Mouse (Mus musculus): ENCODE data around the gene Ptprn2. TPM values are rescaled to one million over a fixed set of nuclear protein-coding genes. Genes with fewer than 3 reads are reported as not detected.

Ptprn2 gene
- polyA plus RNA-seq, 1 experiment from 2014 or later = 0.08 TPM

DNA sequence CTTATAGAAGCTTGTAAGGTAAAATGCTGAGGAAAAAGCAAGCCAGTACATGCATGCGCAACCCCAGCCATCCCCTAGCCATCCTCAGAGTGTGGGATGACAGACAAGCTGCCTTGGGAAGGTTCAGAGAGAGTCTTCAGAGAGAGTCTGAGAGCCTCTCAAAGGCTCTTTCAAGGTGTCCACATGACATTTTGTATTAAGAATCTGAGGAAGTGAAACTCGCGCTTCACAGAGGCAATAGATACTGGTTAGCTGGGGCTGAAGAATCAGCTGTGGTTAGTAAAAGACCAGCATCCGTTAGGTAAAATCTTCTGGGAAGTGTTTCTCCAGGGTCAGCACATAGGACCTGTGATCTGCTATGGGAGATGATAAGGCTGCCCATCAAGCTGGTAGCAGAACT, 110.2 kb downstream of the Ptprn2 start:
- 90% methylated on average over 4 of the region's 4 CpGs for WGBS
- Histone ChIP-seq H3K36me3 (no peaks in the 10 kb centered on the region), H3K4me1 (no peaks in the 10 kb centered on the region), H3K27ac (no peak overlapping the region), H3K4me2 (no peak overlapping the region), H3K4me3 (no peak overlapping the region), H3K9me3 (no peaks in the 10 kb centered on the region), H3K27me3 (no peaks in the 10 kb centered on the region), H3K9ac (no peak overlapping the region)
- no peak for ATAC-seq (ENCODE audit: insufficient number of reproducible peaks, insufficient read depth, low FRiP score, low TSS enrichment, low read depth)

DNA sequence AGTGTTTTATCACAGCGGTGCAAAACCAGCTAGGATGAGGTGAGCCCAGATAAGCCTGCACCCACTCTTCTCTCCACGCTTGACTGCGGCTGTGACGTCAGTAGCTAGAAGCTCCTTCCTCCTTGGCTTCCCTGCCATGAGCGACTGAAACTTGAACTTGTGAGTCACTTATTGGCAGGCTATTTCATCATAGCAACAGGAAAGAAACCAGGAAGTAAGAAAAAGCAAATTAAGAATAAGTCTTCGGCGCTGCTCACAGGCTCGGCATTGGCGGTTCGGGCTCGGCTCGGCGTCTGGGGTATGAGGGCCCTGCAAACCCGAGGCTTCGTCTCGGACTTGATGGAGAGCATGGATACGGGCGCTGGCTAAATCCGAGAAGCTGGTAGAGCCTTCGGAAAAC, 111.5 kb downstream of the Ptprn2 start:
- H3K4me2 ChIP-seq = no peak overlapping the region
- no peaks in the 10 kb centered on the region for H3K4me1 ChIP-seq
- no peaks in the 10 kb centered on the region for H3K9me3 ChIP-seq
- ATAC-seq (ENCODE audit: insufficient number of reproducible peaks, insufficient read depth, low FRiP score, low TSS enrichment, low read depth) = no peak
- H3K9ac ChIP-seq = no peak overlapping the region
- no peak overlapping the region for H3K27ac ChIP-seq
- H3K4me3 ChIP-seq = no peak overlapping the region
- 94% methylated on average over 20 of the region's 20 CpGs for WGBS
- no peaks in the 10 kb centered on the region for H3K36me3 ChIP-seq
- H3K27me3 ChIP-seq = no peaks in the 10 kb centered on the region

DNA sequence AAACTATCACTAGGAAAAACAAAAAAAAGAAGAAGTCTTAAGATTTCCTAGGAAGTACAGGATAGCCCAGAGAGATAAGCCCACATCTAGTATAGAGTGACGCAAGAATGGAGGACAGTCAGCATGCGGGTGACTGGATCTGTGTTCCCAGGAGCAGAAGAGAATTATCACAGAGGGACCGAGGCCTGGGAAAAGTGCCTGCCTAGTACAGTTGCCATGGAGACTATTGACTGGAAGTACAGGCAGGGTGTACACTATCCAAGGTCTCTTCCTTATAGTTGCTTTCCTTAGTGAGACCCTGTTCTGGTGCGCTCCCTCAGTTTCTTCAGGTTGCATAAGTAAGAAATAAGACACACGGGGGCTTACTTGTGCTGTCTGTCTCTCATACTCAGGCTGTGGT, 112.2 kb downstream of the Ptprn2 start:
- no peak for ATAC-seq (ENCODE audit: insufficient number of reproducible peaks, insufficient read depth, low FRiP score, low TSS enrichment, low read depth)
- H3K36me3 ChIP-seq = no peaks in the 10 kb centered on the region
- no peak overlapping the region for H3K27ac ChIP-seq
- no peak overlapping the region for H3K4me3 ChIP-seq
- H3K4me2 ChIP-seq = no peak overlapping the region
- H3K4me1 ChIP-seq = no peaks in the 10 kb centered on the region
- H3K9me3 ChIP-seq = no peaks in the 10 kb centered on the region
- no peak overlapping the region for H3K9ac ChIP-seq
- 91% methylated on average over 5 of the region's 5 CpGs for WGBS
- no peaks in the 10 kb centered on the region for H3K27me3 ChIP-seq

GRCm38 (mm10) chr12:116598123-116599005, 112.8 kb downstream of the Ptprn2 start:
- Histone ChIP-seq H3K4me3 (no peak overlapping the region), H3K9ac (no peak overlapping the region), H3K4me2 (no peak overlapping the region), H3K36me3 (no peaks in the 10 kb centered on the region), H3K27ac (no peak overlapping the region), H3K27me3 (no peaks in the 10 kb centered on the region), H3K9me3 (no peaks in the 10 kb centered on the region), H3K4me1 (no peaks in the 10 kb centered on the region)
- 79% methylated on average over 8 of the region's 8 CpGs for WGBS
- ATAC-seq (ENCODE audit: insufficient number of reproducible peaks, insufficient read depth, low FRiP score, low TSS enrichment, low read depth) = no peak

DNA sequence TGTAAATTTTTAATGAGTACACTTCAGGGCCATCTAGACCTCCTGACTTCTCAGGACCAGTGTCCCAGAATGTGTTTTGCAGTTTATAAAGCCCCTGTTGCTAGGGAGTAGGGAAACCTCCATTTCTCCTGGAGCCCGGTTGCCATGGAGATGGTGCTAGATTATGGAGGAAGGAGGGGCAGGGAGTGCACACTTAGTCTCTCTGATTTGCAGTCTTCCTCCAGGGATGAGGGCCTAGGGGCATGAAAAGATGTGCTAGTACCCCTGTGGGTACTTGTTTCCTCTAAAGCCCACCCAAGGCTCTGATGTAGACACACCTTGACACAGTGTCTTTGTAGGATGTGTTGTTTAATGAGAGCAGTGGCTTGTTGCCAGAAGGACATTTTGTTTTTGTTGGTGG, 114.0 kb downstream of the Ptprn2 start:
- Histone ChIP-seq H3K27me3 (no peaks in the 10 kb centered on the region), H3K4me3 (no peak overlapping the region), H3K27ac (no peak overlapping the region), H3K36me3 (no peaks in the 10 kb centered on the region), H3K4me2 (no peak overlapping the region), H3K9me3 (no peaks in the 10 kb centered on the region), H3K9ac (no peak overlapping the region), H3K4me1 (no peaks in the 10 kb centered on the region)
- WGBS = 83% methylated on average over 1 of the region's 1 CpGs
- ATAC-seq (ENCODE audit: insufficient number of reproducible peaks, insufficient read depth, low FRiP score, low TSS enrichment, low read depth) = no peak

GRCm38 (mm10) chr12:116600054-116600453, 114.5 kb downstream of the Ptprn2 start:
- ATAC-seq (ENCODE audit: insufficient number of reproducible peaks, insufficient read depth, low FRiP score, low TSS enrichment, low read depth) = no peak
- Histone ChIP-seq H3K4me2 (no peak overlapping the region), H3K9me3 (no peaks in the 10 kb centered on the region), H3K4me1 (no peaks in the 10 kb centered on the region), H3K36me3 (no peaks in the 10 kb centered on the region), H3K27ac (no peak overlapping the region), H3K4me3 (no peak overlapping the region), H3K27me3 (no peaks in the 10 kb centered on the region), H3K9ac (no peak overlapping the region)
- WGBS = 80% methylated on average over 6 of the region's 6 CpGs

- Histone ChIP-seq H3K27ac (no peak overlapping the region), H3K4me1 (peaks cover 3% of the 10 kb centered on the region; the same call in 1 of the 2 replicates), H3K9me3 (no peaks in the 10 kb centered on the region), H3K9ac (no peak overlapping the region), H3K36me3 (no peaks in the 10 kb centered on the region), H3K4me3 (no peak overlapping the region), H3K27me3 (no peaks in the 10 kb centered on the region), H3K4me2 (no peak overlapping the region)
- ATAC-seq (ENCODE audit: insufficient number of reproducible peaks, insufficient read depth, low FRiP score, low TSS enrichment, low read depth) = no peak
- WGBS = 84% methylated on average over 3 of the region's 3 CpGs
Observed at GRCm38 (mm10) chr12:116601395-116601794, 115.9 kb downstream of the Ptprn2 start.

GRCm38 (mm10) chr12:116601921-116602320, 116.4 kb downstream of the Ptprn2 start:
- WGBS = 82% methylated on average over 5 of the region's 5 CpGs
- Histone ChIP-seq H3K9ac (no peak overlapping the region), H3K36me3 (no peaks in the 10 kb centered on the region), H3K4me2 (no peak overlapping the region), H3K27ac (no peak overlapping the region), H3K27me3 (no peaks in the 10 kb centered on the region), H3K4me3 (no peak overlapping the region), H3K4me1 (peaks cover 6% of the 10 kb centered on the region; the same call in 1 of the 2 replicates), H3K9me3 (no peaks in the 10 kb centered on the region)
- ATAC-seq (ENCODE audit: insufficient number of reproducible peaks, insufficient read depth, low FRiP score, low TSS enrichment, low read depth) = no peak

DNA sequence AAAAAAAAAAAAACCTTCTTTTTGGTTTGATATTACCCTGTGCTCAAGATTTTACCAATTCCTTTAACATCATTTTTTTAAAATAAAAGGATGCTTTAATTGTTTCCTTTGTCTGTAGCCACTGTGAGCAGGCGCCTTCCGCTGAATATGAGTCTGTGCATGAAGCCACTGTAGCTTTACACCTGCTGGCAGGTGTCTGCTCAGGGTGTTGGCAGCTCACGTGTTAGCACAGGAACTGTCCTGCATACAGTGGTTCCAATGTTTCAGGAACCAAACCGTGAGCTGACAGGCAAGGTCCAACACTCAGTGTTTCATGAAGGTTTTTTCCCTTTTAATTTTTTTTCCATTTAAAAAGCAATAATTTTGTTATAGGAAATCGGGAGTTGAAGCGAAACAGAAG, 123.1 kb downstream of the Ptprn2 start:
- no peaks in the 10 kb centered on the region for H3K9me3 ChIP-seq
- H3K36me3 ChIP-seq = no peaks in the 10 kb centered on the region
- no peak overlapping the region for H3K4me3 ChIP-seq
- H3K4me1 ChIP-seq = peaks cover 6% of the 10 kb centered on the region; the same call in 1 of the 2 replicates
- H3K27ac ChIP-seq = no peak overlapping the region
- 78% methylated on average over 6 of the region's 6 CpGs for WGBS
- H3K27me3 ChIP-seq = no peaks in the 10 kb centered on the region
- no peak overlapping the region for H3K4me2 ChIP-seq
- ATAC-seq (ENCODE audit: insufficient number of reproducible peaks, insufficient read depth, low FRiP score, low TSS enrichment, low read depth) = no peak
- no peak overlapping the region for H3K9ac ChIP-seq

DNA sequence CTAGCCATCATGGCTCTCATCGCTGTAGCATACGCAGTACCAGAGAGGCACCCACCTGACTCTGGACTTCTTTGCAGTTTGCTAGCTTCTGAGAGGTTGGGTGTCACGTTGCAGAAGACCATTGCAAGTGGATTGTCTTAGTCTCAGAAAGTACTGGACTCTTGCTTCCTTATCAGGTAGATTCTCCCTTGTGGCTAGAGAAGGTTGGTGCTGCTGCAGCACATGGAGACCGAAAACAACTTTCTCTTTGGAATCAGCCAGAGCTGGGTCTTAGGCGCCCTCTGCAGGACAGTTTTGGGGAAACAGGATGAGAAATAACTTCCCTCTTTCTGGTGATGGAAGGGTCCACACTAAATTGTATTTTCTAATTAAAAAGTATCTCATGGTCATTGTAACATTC, 134.3 kb downstream of the Ptprn2 start:
- Histone ChIP-seq H3K9me3 (no peaks in the 10 kb centered on the region), H3K9ac (no peak overlapping the region), H3K27ac (no peak overlapping the region), H3K4me2 (no peak overlapping the region), H3K36me3 (no peaks in the 10 kb centered on the region), H3K4me1 (no peaks in the 10 kb centered on the region), H3K4me3 (no peak overlapping the region), H3K27me3 (no peaks in the 10 kb centered on the region)
- ATAC-seq (ENCODE audit: insufficient number of reproducible peaks, insufficient read depth, low FRiP score, low TSS enrichment, low read depth) = no peak
- 43% methylated on average over 5 of the region's 5 CpGs for WGBS

DNA sequence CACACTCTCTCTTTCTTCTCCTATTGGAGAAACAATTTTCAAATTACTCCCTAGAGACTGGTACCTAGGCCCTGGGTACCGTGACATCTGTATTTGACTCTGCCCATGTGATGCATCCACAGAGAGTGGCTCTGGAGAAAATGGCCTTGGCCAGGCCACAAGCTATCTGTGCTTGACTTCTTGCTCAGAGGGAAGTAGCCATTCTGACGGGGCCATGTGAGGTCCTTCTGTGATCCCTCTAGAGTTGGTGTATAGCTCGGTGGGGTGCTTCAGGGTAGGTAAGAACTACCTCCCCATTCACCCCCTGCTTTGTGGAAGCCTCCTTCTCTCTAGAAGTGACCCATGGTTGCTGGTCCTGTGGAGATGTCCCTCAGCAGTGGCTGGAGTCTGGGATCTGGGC, 134.8 kb downstream of the Ptprn2 start:
- H3K9me3 ChIP-seq = no peaks in the 10 kb centered on the region
- H3K27ac ChIP-seq = no peak overlapping the region
- no peak for ATAC-seq (ENCODE audit: insufficient number of reproducible peaks, insufficient read depth, low FRiP score, low TSS enrichment, low read depth)
- H3K4me2 ChIP-seq = no peak overlapping the region
- H3K9ac ChIP-seq = no peak overlapping the region
- no peaks in the 10 kb centered on the region for H3K4me1 ChIP-seq
- no peak overlapping the region for H3K4me3 ChIP-seq
- WGBS = 74% methylated on average over 3 of the region's 3 CpGs
- no peaks in the 10 kb centered on the region for H3K36me3 ChIP-seq
- no peaks in the 10 kb centered on the region for H3K27me3 ChIP-seq

- no peak for ATAC-seq (ENCODE audit: insufficient number of reproducible peaks, insufficient read depth, low FRiP score, low TSS enrichment, low read depth)
- WGBS = 79% methylated on average over 10 of the region's 10 CpGs
- Histone ChIP-seq H3K27ac (no peak overlapping the region), H3K27me3 (no peaks in the 10 kb centered on the region), H3K4me1 (no peaks in the 10 kb centered on the region), H3K9ac (no peak overlapping the region), H3K36me3 (no peaks in the 10 kb centered on the region), H3K9me3 (no peaks in the 10 kb centered on the region), H3K4me3 (no peak overlapping the region), H3K4me2 (no peak overlapping the region)
Observed at GRCm38 (mm10) chr12:116621325-116622040, 136.0 kb downstream of the Ptprn2 start.

Data from embryonic facial prominence, embryonic 13.5 days (tissue).